Mouse (Mus musculus) stomach, postnatal 0 days (tissue): ENCODE measurements around the gene Serpina3n. TPM values are rescaled to one million over a fixed set of nuclear protein-coding genes. Genes with fewer than 3 reads are reported as not detected.
A peak's percentile ranks its signal among the peaks of the same experiment; 100 is the strongest.
"Not testable (repeated sequence)": the region's sequence is repeated elsewhere in the genome, so short reads cannot be mapped to it uniquely, and the experiment has no call there.

Experiments
- ATAC-seq: fragments of 200-750 bp; cut with Nextera tagmentation; 2 replicates; pipeline ENCODE4 v1.8.0; 2017; ENCODE audit not compliant: low FRiP score, low TSS enrichment
- DNase-seq: peaks from one replicate; pipeline ENCODE4 v3.0.0-alpha.2; 2016; ENCODE audit warnings: low spot score
- H3K27ac ChIP-seq: fragments of 300-500 bp; sonication (generic); replicated peaks from 2 replicates; pipeline ENCODE4 v1.5.1; 2014; ENCODE audit warnings: mild to moderate bottlenecking, control low read depth
- H3K27me3 ChIP-seq: fragments of 300-500 bp; sonication (generic); 2 replicates; pipeline ENCODE4 v1.6.1; 2014; ENCODE audit warnings: low read length; ENCODE audit not compliant: control insufficient read depth, insufficient read depth
- H3K36me3 ChIP-seq: fragments of 300-500 bp; sonication (generic); 2 replicates; pipeline ENCODE4 v1.6.1; 2014; ENCODE audit warnings: low read length, mixed read lengths; ENCODE audit not compliant: control insufficient read depth, insufficient read depth
- H3K4me1 ChIP-seq: fragments of 300-500 bp; sonication (generic); replicated peaks from 2 replicates; pipeline ENCODE4 v1.6.1; 2014; ENCODE audit warnings: antibody characterized with exemption; ENCODE audit not compliant: control insufficient read depth, insufficient read depth
- H3K4me2 ChIP-seq: fragments of 300-500 bp; sonication (generic); replicated peaks from 2 replicates; pipeline ENCODE4 v1.6.1; 2014; ENCODE audit warnings: low read depth, mild to moderate bottlenecking, control low read depth, moderate library complexity
- H3K4me3 ChIP-seq: fragments of 300-500 bp; sonication (generic); 2 replicates; pipeline ENCODE4 v1.5.1; 2014; ENCODE audit warnings: low read depth, low read length, control low read depth
- H3K9ac ChIP-seq: fragments of 300-500 bp; sonication (generic); 2 replicates; pipeline ENCODE4 v1.6.1; 2014; ENCODE audit warnings: mild to moderate bottlenecking, low read length, control low read depth, mixed read lengths
- H3K9me3 ChIP-seq: fragments of 300-500 bp; sonication (generic); 2 replicates; pipeline ENCODE4 v1.6.1; 2016; ENCODE audit warnings: low read length; ENCODE audit not compliant: control insufficient read depth
- CTCF ChIP-seq: IDR thresholded peaks from 2 replicates; pipeline ENCODE4 v1.5.1; 2016; ENCODE audit warnings: antibody characterized with exemption, low read depth, mild to moderate bottlenecking, moderate library complexity
- EP300 ChIP-seq: optimal IDR thresholded peaks from 2 replicates; pipeline ENCODE3; 2016; ENCODE audit warnings: antibody characterized with exemption
- WGBS: fragments of 180-500 bp; shearing (Covaris S2); extraction: QIAGEN DNeasy Blood & Tissue Kit; methylation state at CpG from one replicate; pipeline ENCODE4 v1.1.7; 2014; 5-methylcytosine and 5-hydroxymethylcytosine counted together
- polyA plus RNA-seq: library from polyadenylated mRNA; unstranded; fragments of >200 nt; fragmentation: Nextera tagmentation; extraction: Ambion mirVana; gene quantifications from 2 replicates; pipeline ENCODE4 v1.2.1, GENCODE M21; 2015

The Serpina3n gene
- polyA plus RNA-seq, 1 experiment from 2014 or later: 1.6 TPM

GRCm38 (mm10) chr12:104388477-104388876 is 18.1 kb upstream of the Serpina3n start:
- H3K27me3 ChIP-seq: no peaks in the 10 kb centered on the region
- DNase-seq (no peak), ATAC-seq (no peak)
- H3K36me3 ChIP-seq: no peaks in the 10 kb centered on the region
- no peak overlapping the region for H3K4me3 ChIP-seq
- no peak for TF ChIP-seq CTCF
- TF ChIP-seq EP300: no peak
- H3K4me2 ChIP-seq: no peak overlapping the region
- H3K4me1 ChIP-seq: no peaks in the 10 kb centered on the region
- no peak overlapping the region for H3K9ac ChIP-seq
- H3K27ac ChIP-seq: no peak overlapping the region
- H3K9me3 ChIP-seq: no peaks in the 10 kb centered on the region

- H3K4me2 ChIP-seq, H3K4me1 ChIP-seq, H3K9ac ChIP-seq, ATAC-seq, H3K36me3 ChIP-seq, H3K27me3 ChIP-seq, H3K4me3 ChIP-seq, H3K9me3 ChIP-seq, H3K27ac ChIP-seq, DNase-seq: not testable (repeated sequence)
- 53% methylated on average over 2 of the region's 2 CpGs for WGBS
These were observed 15.5 kb upstream of the Serpina3n start for GRCm38 (mm10) chr12:104391057-104391456.

DNA sequence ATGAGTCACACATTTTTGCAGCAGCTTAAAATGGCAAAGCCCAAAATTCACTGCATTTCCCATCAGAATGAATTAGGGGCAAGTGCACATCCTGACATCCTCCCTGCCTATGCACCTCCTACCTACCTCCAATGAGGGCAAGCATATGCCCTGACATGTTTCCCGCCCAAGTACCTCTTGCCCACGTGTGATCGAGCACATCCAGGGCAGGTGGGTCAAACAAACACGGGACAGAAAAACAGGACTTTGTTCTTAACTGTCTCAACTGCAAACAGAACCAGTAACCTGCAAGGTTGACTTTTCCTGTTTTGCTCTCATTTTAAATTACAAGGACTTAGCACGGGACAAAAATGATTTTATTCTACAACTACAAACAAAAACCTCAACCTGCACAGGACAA is 2.6 kb upstream of the Serpina3n start:
- H3K36me3 ChIP-seq: no peaks in the 10 kb centered on the region
- 52% methylated on average over 5 of the region's 5 CpGs for WGBS
- H3K9ac ChIP-seq: no peak overlapping the region
- no peaks in the 10 kb centered on the region for H3K27me3 ChIP-seq
- no peak overlapping the region for H3K4me2 ChIP-seq
- H3K4me3 ChIP-seq: no peak overlapping the region
- no peaks in the 10 kb centered on the region for H3K9me3 ChIP-seq
- H3K4me1 ChIP-seq: no peaks in the 10 kb centered on the region
- TF ChIP-seq EP300: no peak
- TF ChIP-seq CTCF: no peak
- no peak overlapping the region for H3K27ac ChIP-seq
- DNase-seq: no peak
- no peak for ATAC-seq

GRCm38 (mm10) chr12:104412507-104412906 is 6.0 kb downstream of the Serpina3n start:
- Histone ChIP-seq H3K9me3 (no peaks in the 10 kb centered on the region), H3K36me3 (no peaks in the 10 kb centered on the region), H3K27me3 (no peaks in the 10 kb centered on the region), H3K9ac (no peak overlapping the region), H3K4me3 (no peak overlapping the region), H3K4me2 (no peak overlapping the region), H3K27ac (no peak overlapping the region), H3K4me1 (no peaks in the 10 kb centered on the region)
- ATAC-seq (no peak), DNase-seq (no peak)
- 80% methylated on average over 6 of the region's 6 CpGs for WGBS
- TF ChIP-seq EP300 (no peak), CTCF (no peak)

- TF ChIP-seq EP300 (no peak), CTCF (no peak)
- H3K9me3 ChIP-seq: no peaks in the 10 kb centered on the region
- DNase-seq: no peak
- no peak overlapping the region for H3K4me3 ChIP-seq
- no peak overlapping the region for H3K9ac ChIP-seq
- 52% methylated on average over 2 of the region's 2 CpGs for WGBS
- H3K4me2 ChIP-seq: no peak overlapping the region
- no peaks in the 10 kb centered on the region for H3K27me3 ChIP-seq
- H3K36me3 ChIP-seq: no peaks in the 10 kb centered on the region
- no peak for ATAC-seq
- no peaks in the 10 kb centered on the region for H3K4me1 ChIP-seq
- H3K27ac ChIP-seq: no peak overlapping the region
These were observed 8.0 kb downstream of the Serpina3n start for GRCm38 (mm10) chr12:104414576-104414975.

GRCm38 (mm10) chr12:104415625-104416315 is 9.2 kb downstream of the Serpina3n start:
- H3K4me1 ChIP-seq: no peaks in the 10 kb centered on the region
- H3K27me3 ChIP-seq: no peaks in the 10 kb centered on the region
- ATAC-seq: peak; percentile 89
- no peak overlapping the region for H3K4me2 ChIP-seq
- H3K4me3 ChIP-seq: no peak overlapping the region
- H3K9me3 ChIP-seq: no peaks in the 10 kb centered on the region
- DNase-seq: peak; percentile 46
- H3K9ac ChIP-seq: no peak overlapping the region
- H3K27ac ChIP-seq: peak overlapping the region; percentile 63; the same call in 1 of the 2 replicates
- WGBS: 23% methylated on average over 6 of the region's 6 CpGs
- H3K36me3 ChIP-seq: no peaks in the 10 kb centered on the region
- TF ChIP-seq CTCF: no peak
- TF ChIP-seq EP300: no peak
